In the genomic region with DNA sequence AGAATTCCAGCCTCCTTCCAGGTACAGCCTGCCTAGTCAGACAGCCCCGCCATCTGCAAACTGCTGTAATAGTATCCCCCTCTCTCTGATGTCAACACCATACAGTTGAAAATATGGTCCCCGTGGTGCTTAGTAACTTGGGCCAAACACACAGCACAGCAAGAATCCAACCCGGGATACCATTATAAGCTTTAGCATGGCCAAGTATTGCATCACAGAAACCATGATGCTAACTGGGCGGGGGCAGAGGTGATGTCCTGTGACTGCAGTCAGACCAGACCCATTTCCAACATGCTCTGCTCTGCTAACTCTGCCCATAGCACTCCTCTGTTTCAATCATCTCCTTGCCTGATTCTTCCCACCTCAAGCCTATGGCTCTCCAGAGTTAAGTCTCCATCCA, we compare ENCODE assay signal across 25 mouse cellular contexts. TPM values are rescaled to one million over a fixed set of nuclear protein-coding genes. Genes with fewer than 3 reads are reported as not detected.
DNase-seq lines count a peak whose midpoint lies in the region; ATAC-seq and TF ChIP-seq lines count a peak whose summit lies in the region.
"Had no signal": no experiment of that assay in that cellular context is flagged by ENCODE, and none has a peak within 500 bp of the region (broad histone marks: within the 10 kb centered on the region; RNA-seq: fewer than 3 reads in every experiment).

No protein-coding gene starts in this region.

- TF ChIP-seq CTCF in lung, postnatal 0 days (IDR thresholded peaks at IDR 0.05) = no peak

- ATAC-seq in lung, postnatal 0 days = no peak
- ATAC-seq in megakaryocyte, adult 5-6 weeks (ENCODE audit: poor library complexity, severe bottlenecking) = 0 out of 2 replicates have a peak, but pooled peaks have one; percentile 2
- no peak for ATAC-seq in megakaryocyte-erythroid progenitor cell, adult 5-6 weeks (replicated peaks; ENCODE audit: low FRiP score, low TSS enrichment, poor library complexity, severe bottlenecking)
- ATAC-seq in megakaryocyte progenitor cell, adult 5-6 weeks (replicated peaks; ENCODE audit: poor library complexity) = no peak
- ATAC-seq: forebrain, embryonic 13.5 days; inflammation-experienced regulatory T-cells, adult 6 months; midbrain, embryonic 15.5 days had no signal

- H3K27ac ChIP-seq in lung, postnatal 0 days (ENCODE audit: low read length) = no peak overlapping the region
- H3K27ac ChIP-seq: forebrain, embryonic 13.5 days; hindbrain, embryonic 14.5 days; left cerebral cortex, adult 2 months; limb, embryonic 13.5 days; midbrain, embryonic 15.5 days; neural tube, embryonic 12.5 days had no signal

- H3K4me2 ChIP-seq in lung, postnatal 0 days (replicated peaks; ENCODE audit: low read depth, low read length) = no peak overlapping the region
- H3K4me2 ChIP-seq: forebrain, embryonic 13.5 days; hindbrain, embryonic 14.5 days; midbrain, embryonic 15.5 days; neural tube, embryonic 12.5 days had no signal

- TF ChIP-seq EP300 in lung, postnatal 0 days (IDR thresholded peaks at IDR 0.05) = no peak

- H3K9ac ChIP-seq in lung, postnatal 0 days (replicated peaks; ENCODE audit: low read depth) = no peak overlapping the region
- H3K9ac ChIP-seq: forebrain, embryonic 13.5 days; hindbrain, embryonic 14.5 days; limb, embryonic 13.5 days; midbrain, embryonic 15.5 days; neural tube, embryonic 12.5 days had no signal

- peaks cover 10% of the 10 kb centered on the region; the same call in 1 of the 2 replicates for H3K4me1 ChIP-seq in lung, postnatal 0 days (ENCODE audit: insufficient read depth, low read depth, low read length)

- H3K9me3 ChIP-seq in lung, postnatal 0 days (ENCODE audit: low read length) = no peaks in the 10 kb centered on the region
- H3K9me3 ChIP-seq: forebrain, embryonic 13.5 days; heart, embryonic 13.5 days; limb, embryonic 13.5 days; midbrain, embryonic 15.5 days; neural tube, embryonic 12.5 days had no signal

- no peaks in the 10 kb centered on the region for H3K36me3 ChIP-seq in lung, postnatal 0 days (ENCODE audit: insufficient read depth, low read length)
- H3K36me3 ChIP-seq: midbrain, embryonic 15.5 days; neural tube, embryonic 12.5 days had no signal

- H3K27me3 ChIP-seq in lung, postnatal 0 days (replicated peaks; ENCODE audit: insufficient read depth, low read length) = no peaks in the 10 kb centered on the region
- H3K27me3 ChIP-seq: heart, embryonic 13.5 days; limb, embryonic 13.5 days; midbrain, embryonic 15.5 days; neural tube, embryonic 12.5 days had no signal

- 66% methylated on average over 4 of the region's 4 CpGs for WGBS in lung, postnatal 0 days

- no peak overlapping the region for H3K4me3 ChIP-seq in lung, postnatal 0 days (ENCODE audit: low read depth, low read length)
- H3K4me3 ChIP-seq: forebrain, embryonic 13.5 days; heart, embryonic 13.5 days; layer of hippocampus, adult 2 months; left cerebral cortex, adult 2 months; midbrain, embryonic 15.5 days; neural tube, embryonic 12.5 days had no signal

- peak; percentile 62 for DNase-seq in lung, postnatal 0 days (ENCODE audit: low spot score)
- DNase-seq in lung, postnatal 10 days = no peak
- peak; percentile 45 for DNase-seq in 416B (ENCODE audit: low read depth)
- DNase-seq in MN1 (ENCODE audit: low spot score) = peak; percentile 74
- DNase-seq in yolk sac, embryonic 10.5 days (ENCODE audit: low spot score) = no peak
- DNase-seq: adrenal gland, postnatal 25 days; cerebellum, adult 11-12 months; cerebellum, adult 9-11 months; gastrocnemius, postnatal 36 days; heart, postnatal 10 days; kidney, adult 18-20 months; kidney, postnatal 36 days; thymus, postnatal 4 days had no signal

RNA-seq across cellular contexts. Expression of gene Nenf, which starts 4.1 kb away (rescaled TPM):
- 149 and 177 TPM in 2 replicates for polyA plus RNA-seq in lung, postnatal 0 days (2015; fragmentation: Nextera tagmentation; extraction: Ambion mirVana)
- total RNA-seq in megakaryocyte, adult 5-6 weeks (2015) = 14.9 and 15.1 TPM in 2 replicates
- 4.6 and 6.3 TPM in 2 replicates for total RNA-seq in megakaryocyte, adult 5-6 weeks (2017)
- total RNA-seq in megakaryocyte-erythroid progenitor cell, adult 5-6 weeks (2014; fragmentation: Nextera tagmentation) = 62.2 and 87.6 TPM in 2 replicates
- total RNA-seq in megakaryocyte-erythroid progenitor cell, adult 5-6 weeks (2017) = 20.3 and 35.5 TPM in 2 replicates
- total RNA-seq in megakaryocyte progenitor cell, adult 5-6 weeks (2015) = 23.8 and 29.8 TPM in 2 replicates
- 7.6 and 8.7 TPM in 2 replicates for total RNA-seq in megakaryocyte progenitor cell, adult 5-6 weeks (2017)

RNA-seq across cellular contexts. Expression of gene Tmem206, which starts 11.8 kb away (rescaled TPM):
- 13.1 and 14.7 TPM in 2 replicates for polyA plus RNA-seq in lung, postnatal 0 days (2015; fragmentation: Nextera tagmentation; extraction: Ambion mirVana)
- 9.4 and 14.9 TPM in 2 replicates for total RNA-seq in megakaryocyte, adult 5-6 weeks (2015)
- total RNA-seq in megakaryocyte, adult 5-6 weeks (2017) = 9.0 and 10.3 TPM in 2 replicates
- 13.5 TPM in 2 replicates for total RNA-seq in megakaryocyte-erythroid progenitor cell, adult 5-6 weeks (2014; fragmentation: Nextera tagmentation)
- 9.8 and 15.5 TPM in 2 replicates for total RNA-seq in megakaryocyte-erythroid progenitor cell, adult 5-6 weeks (2017)
- 20.8 and 23.8 TPM in 2 replicates for total RNA-seq in megakaryocyte progenitor cell, adult 5-6 weeks (2015)
- total RNA-seq in megakaryocyte progenitor cell, adult 5-6 weeks (2017) = 22.0 and 25.4 TPM in 2 replicates

Comparison
In these comparisons a context has a peak if more than half of its experiments do, and no peak if none do; other contexts are left out.
1. DNase-seq: peak in lung, postnatal 0 days (single experiment), 416B (single experiment) and MN1 (single experiment); none in lung, postnatal 10 days (single experiment) and yolk sac, embryonic 10.5 days (single experiment).